Mouse (Mus musculus) spleen, adult 2 months (tissue): Measurements from ENCODE around the gene Dclk1.

ENCODE experiments used
- CTCF ChIP-seq: fragments of 200-500 bp; IDR thresholded peaks from 2 replicates; pipeline ENCODE4 v1.5.1; 2011; ENCODE audit warnings: mild to moderate bottlenecking, inconsistent platforms; ENCODE audit not compliant: insufficient read depth, insufficient read length, insufficient replicate concordance; ENCODE audit errors: extremely low read depth
- POLR2A ChIP-seq: fragments of 200-500 bp; IDR thresholded peaks from 2 replicates; pipeline ENCODE4 v1.6.1; 2011; ENCODE audit warnings: low read depth, low read length, inconsistent platforms

DNA sequence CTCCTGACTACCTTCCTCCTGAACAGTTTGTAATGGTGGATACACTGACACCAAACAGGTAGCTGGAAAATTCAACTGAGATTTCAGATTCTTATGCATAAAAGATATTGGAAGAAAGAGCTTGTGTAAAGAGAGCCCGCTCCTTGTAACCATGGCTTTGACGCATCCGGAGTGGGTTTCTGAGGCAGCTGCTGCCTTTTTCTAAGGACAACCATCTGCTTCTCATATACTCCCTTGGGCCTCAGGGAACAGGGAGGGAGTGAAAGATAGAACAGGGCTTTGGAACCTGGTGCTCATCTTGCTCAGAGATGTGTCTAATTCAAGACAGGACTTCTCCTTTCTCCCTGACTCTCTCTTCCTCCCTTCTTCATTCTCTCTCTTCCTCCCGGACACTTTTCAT, 37.8 kb downstream of the Dclk1 start:
- TF ChIP-seq CTCF (no peak), POLR2A (no peak)
